Mouse (Mus musculus) kidney, embryonic 14.5 days (tissue): ENCODE results near the gene Srebf1. TPM values are rescaled to one million over a fixed set of nuclear protein-coding genes. Genes with fewer than 3 reads are reported as not detected.

ENCODE experiments used
- ATAC-seq: fragments of 200-750 bp; cut with Nextera tagmentation; 2 replicates; pipeline ENCODE4 v1.8.0; 2017; ENCODE audit warnings: moderate number of reproducible peaks, mild to moderate bottlenecking, moderate TSS enrichment, moderate library complexity; ENCODE audit not compliant: low FRiP score, low TSS enrichment
- H3K27ac ChIP-seq: fragments of 300-500 bp; sonication (generic); 2 replicates; pipeline ENCODE4 v1.5.1; 2014; ENCODE audit warnings: low read depth, mild to moderate bottlenecking, low read length, moderate library complexity, mixed read lengths
- H3K27me3 ChIP-seq: fragments of 300-500 bp; sonication (generic); 2 replicates; pipeline ENCODE4 v1.6.1; 2014; ENCODE audit warnings: mild to moderate bottlenecking, low read length; ENCODE audit not compliant: control insufficient read depth, insufficient read depth
- H3K36me3 ChIP-seq: fragments of 300-500 bp; sonication (generic); 2 replicates; pipeline ENCODE4 v1.6.1; 2014; ENCODE audit warnings: low read length, mixed read lengths; ENCODE audit not compliant: control insufficient read depth, insufficient read depth
- H3K4me1 ChIP-seq: fragments of 300-500 bp; sonication (generic); 2 replicates; pipeline ENCODE4 v1.6.1; 2014; ENCODE audit warnings: low read length, mixed read lengths; ENCODE audit not compliant: control insufficient read depth, insufficient read depth
- H3K4me2 ChIP-seq: fragments of 300-500 bp; sonication (generic); replicated peaks from 2 replicates; pipeline ENCODE4 v1.6.1; 2014; ENCODE audit warnings: low read depth, mild to moderate bottlenecking, low read length
- H3K4me3 ChIP-seq: fragments of 300-500 bp; sonication (generic); 2 replicates; pipeline ENCODE4 v1.5.1; 2014; ENCODE audit warnings: mild to moderate bottlenecking, low read length
- H3K9ac ChIP-seq: fragments of 300-500 bp; sonication (generic); 2 replicates; pipeline ENCODE4 v1.6.1; 2014; ENCODE audit warnings: low read depth, mild to moderate bottlenecking, low read length, moderate library complexity
- H3K9me3 ChIP-seq: fragments of 300-500 bp; sonication (generic); 2 replicates; pipeline ENCODE4 v1.6.1; 2016; ENCODE audit warnings: low read length; ENCODE audit not compliant: control insufficient read depth
- WGBS: fragments of 180-500 bp; shearing (Covaris S2); extraction: QIAGEN DNeasy Blood & Tissue Kit; methylation state at CpG from one replicate; pipeline ENCODE4 v1.1.7; 2014; 5-methylcytosine and 5-hydroxymethylcytosine counted together
- polyA plus RNA-seq: library from polyadenylated mRNA; unstranded; fragments of >200 nt; fragmentation: Nextera tagmentation; extraction: Ambion mirVana; gene quantifications from 2 replicates; pipeline ENCODE4 v1.2.1, GENCODE M21; 2014

The Srebf1 gene
- polyA plus RNA-seq, 1 experiment from 2014 or later = 58.8 TPM

DNA sequence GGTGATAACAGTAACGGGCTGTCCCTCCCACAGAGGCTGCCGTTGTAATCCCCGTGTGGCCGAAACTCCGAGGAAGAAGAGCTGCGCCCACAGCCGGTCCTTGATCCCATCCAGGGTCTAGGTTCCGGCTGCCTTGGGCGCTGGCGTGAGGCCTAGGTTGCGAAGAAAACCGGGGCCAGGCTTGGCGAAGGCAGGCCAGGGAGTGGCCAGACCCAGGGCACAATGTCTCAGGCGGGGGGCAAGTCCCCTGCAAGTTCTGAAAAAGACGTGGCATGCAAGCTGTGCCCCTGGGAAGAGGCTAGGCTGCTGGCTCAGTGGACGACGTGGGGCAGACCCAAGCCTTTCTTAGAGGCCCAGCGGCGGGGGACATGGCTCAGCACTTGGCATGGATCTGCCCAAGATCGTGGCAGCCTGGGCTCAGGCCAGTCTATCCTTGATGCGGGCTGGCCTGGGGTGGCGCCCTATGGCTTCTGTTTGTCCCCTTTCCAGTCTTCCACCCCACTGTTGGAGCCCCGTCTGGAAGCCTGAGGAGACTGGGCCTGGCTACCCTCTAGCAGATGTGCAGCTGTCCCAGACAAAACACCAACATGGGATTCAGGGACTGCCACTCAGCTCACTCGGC is 24.3 kb downstream of the Srebf1 start:
- Histone ChIP-seq H3K9me3 (peaks cover 8% of the 10 kb centered on the region; the same call in 1 of the 2 replicates), H3K36me3 (peaks cover 92% of the 10 kb centered on the region), H3K9ac (no peak overlapping the region), H3K4me1 (peaks cover 4% of the 10 kb centered on the region; the same call in 1 of the 2 replicates), H3K27ac (no peak overlapping the region), H3K4me3 (no peak overlapping the region), H3K27me3 (no peaks in the 10 kb centered on the region), H3K4me2 (no peak overlapping the region)
- no peak for ATAC-seq
- 81% methylated on average over 24 of the region's 24 CpGs for WGBS

GRCm38 (mm10) chr11:60196344-60196743 is 26.0 kb downstream of the Srebf1 start:
- 78% methylated on average over 5 of the region's 5 CpGs for WGBS
- H3K27ac ChIP-seq = no peak overlapping the region

DNA sequence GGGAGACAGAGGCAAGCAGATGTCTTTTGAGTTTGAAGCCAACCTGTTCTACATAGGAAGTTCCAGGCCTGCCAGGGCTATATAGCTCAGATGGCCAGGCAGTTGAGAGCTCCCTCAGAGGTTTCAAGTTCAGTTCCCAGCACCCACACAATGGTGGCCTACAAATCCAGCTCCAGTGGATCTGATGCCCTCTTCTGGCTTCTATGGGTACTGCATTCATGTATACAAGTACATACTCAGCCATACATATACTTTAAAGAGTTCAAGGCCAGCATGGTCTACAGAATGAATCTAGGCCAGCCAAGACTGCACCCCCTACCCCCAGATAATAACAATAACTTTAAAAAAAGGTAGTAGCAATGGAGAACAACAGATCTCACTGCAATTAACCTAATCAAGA is 27.3 kb downstream of the Srebf1 start:
- no peak for ATAC-seq

More at GRCm38 (mm10) chr11:60196344-60196743, 26.0 kb downstream of the Srebf1 start:
- peaks cover 8% of the 10 kb centered on the region; the same call in 1 of the 2 replicates for H3K9me3 ChIP-seq
- H3K4me3 ChIP-seq = no peak overlapping the region
- peaks cover 4% of the 10 kb centered on the region; the same call in 1 of the 2 replicates for H3K4me1 ChIP-seq
- no peak for ATAC-seq
- H3K4me2 ChIP-seq = no peak overlapping the region
- no peak overlapping the region for H3K9ac ChIP-seq
- no peaks in the 10 kb centered on the region for H3K27me3 ChIP-seq
- H3K36me3 ChIP-seq = peaks cover 89% of the 10 kb centered on the region

DNA sequence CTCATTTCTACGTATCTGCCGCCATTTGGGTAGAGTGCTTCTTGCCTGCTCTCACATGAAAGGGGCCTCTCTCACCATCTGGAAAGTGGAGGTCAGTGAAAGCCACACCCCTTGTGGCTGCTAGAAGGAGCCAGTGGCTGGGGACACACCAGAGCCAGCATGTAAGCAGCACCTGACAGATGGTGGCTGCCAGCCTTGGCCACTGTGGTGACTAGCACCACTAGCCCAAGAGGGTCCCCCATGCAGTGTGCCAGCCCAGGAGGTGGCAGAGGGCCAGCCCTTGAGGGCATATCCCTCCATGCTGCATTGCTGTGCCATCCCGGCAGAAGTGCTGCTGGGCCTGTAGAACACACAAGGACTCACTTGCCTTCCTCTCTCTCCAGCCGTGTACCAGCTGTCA is 28.8 kb downstream of the Srebf1 start:
- no peak overlapping the region for H3K9ac ChIP-seq
- H3K4me3 ChIP-seq = no peak overlapping the region
- peaks cover 8% of the 10 kb centered on the region; the same call in 1 of the 2 replicates for H3K9me3 ChIP-seq
- no peak overlapping the region for H3K4me2 ChIP-seq
- peaks cover 90% of the 10 kb centered on the region for H3K36me3 ChIP-seq
- WGBS = 78% methylated on average over 4 of the region's 4 CpGs
- no peak for ATAC-seq
- peaks cover 2% of the 10 kb centered on the region; the same call in 1 of the 2 replicates for H3K4me1 ChIP-seq
- no peak overlapping the region for H3K27ac ChIP-seq
- H3K27me3 ChIP-seq = no peaks in the 10 kb centered on the region

More for the DNA sequence above, 27.3 kb downstream of the Srebf1 start:
- Histone ChIP-seq H3K27ac (no peak overlapping the region), H3K9ac (no peak overlapping the region), H3K4me1 (peaks cover 4% of the 10 kb centered on the region; the same call in 1 of the 2 replicates), H3K9me3 (peaks cover 8% of the 10 kb centered on the region; the same call in 1 of the 2 replicates), H3K36me3 (peaks cover 89% of the 10 kb centered on the region), H3K27me3 (no peaks in the 10 kb centered on the region), H3K4me2 (no peak overlapping the region), H3K4me3 (no peak overlapping the region)

DNA sequence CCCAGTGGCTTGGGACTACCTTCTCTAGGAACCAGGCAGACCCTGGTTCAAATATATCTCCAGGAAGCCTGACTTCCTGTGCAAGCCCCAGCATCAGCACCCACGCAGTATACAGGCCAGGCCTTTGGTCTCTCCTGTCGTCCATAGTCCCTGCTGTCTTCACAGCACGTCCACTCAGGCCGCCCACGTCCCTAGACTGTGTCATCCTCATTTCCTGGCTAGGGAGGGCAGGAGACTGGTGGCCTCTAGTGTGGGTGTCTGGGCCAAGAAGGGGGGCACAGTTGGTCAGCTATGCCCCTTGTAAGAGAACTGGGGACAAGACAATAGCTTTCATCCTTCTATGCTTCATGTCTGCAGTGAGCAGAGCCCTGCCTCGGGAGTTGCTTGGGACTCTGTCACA is 29.8 kb downstream of the Srebf1 start:
- H3K36me3 ChIP-seq = peaks cover 91% of the 10 kb centered on the region
- H3K27ac ChIP-seq = no peak overlapping the region
- peaks cover 2% of the 10 kb centered on the region; the same call in 1 of the 2 replicates for H3K4me1 ChIP-seq
- H3K27me3 ChIP-seq = no peaks in the 10 kb centered on the region
- no peak for ATAC-seq
- H3K4me3 ChIP-seq = no peak overlapping the region
- no peak overlapping the region for H3K4me2 ChIP-seq
- H3K9me3 ChIP-seq = peaks cover 8% of the 10 kb centered on the region; the same call in 1 of the 2 replicates
- H3K9ac ChIP-seq = no peak overlapping the region
- WGBS = 65% methylated on average over 6 of the region's 6 CpGs

DNA sequence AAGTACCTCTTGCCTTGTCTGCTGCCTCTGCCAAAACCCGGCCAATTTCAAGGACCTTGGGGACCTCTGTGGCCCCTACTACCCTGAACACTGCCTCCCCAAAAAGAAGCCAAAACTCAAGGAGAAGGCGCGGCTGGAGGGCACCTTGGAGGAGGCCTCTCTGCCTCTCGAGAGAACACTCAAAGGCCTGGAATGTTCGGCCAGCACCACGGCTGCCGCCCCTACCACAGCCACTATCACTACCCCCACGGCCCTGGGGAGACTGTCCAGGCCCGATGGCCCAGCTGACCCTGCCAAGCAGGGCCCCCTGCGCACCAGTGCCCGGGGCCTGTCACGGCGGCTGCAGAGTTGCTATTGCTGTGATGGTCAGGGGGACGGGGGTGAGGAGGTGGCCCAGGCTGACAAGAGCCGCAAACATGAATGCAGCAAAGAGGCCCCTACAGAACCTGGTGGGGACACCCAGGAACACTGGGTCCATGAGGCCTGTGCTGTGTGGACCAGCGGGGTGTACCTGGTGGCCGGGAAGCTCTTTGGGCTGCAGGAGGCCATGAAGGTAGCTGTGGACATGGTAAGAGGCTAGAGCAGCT is 32.2 kb downstream of the Srebf1 start:
- Histone ChIP-seq H3K27ac (no peak overlapping the region), H3K9me3 (peaks cover 8% of the 10 kb centered on the region; the same call in 1 of the 2 replicates)
- WGBS = 87% methylated on average over 17 of the region's 17 CpGs

DNA sequence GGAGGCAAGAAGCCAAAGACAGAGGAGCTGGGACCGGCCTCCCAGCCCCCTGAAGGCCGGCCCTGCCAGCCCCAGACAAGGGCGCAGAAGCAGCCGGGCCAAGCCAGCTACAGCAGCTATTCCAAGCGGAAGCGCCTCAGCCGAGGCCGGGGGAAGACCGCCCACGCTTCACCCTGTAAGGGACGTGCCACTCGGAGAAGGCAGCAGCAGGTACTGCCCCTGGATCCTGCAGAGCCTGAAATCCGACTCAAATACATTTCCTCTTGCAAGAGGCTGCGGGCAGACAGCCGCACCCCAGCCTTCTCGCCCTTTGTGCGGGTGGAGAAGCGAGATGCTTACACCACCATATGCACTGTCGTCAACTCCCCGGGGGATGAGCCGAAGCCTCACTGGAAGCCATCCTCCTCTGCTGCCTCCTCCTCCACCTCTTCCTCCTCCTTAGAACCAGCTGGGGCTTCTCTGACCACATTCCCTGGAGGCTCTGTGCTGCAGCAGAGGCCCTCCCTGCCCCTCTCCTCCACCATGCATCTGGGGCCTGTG is 32.8 kb downstream of the Srebf1 start:
- 80% methylated on average over 21 of the region's 21 CpGs for WGBS
- Histone ChIP-seq H3K4me3 (no peak overlapping the region), H3K36me3 (peaks cover 90% of the 10 kb centered on the region), H3K27me3 (no peaks in the 10 kb centered on the region), H3K27ac (no peak overlapping the region), H3K4me1 (peaks cover 10% of the 10 kb centered on the region), H3K9me3 (peaks cover 3% of the 10 kb centered on the region; the same call in 1 of the 2 replicates), H3K4me2 (no peak overlapping the region), H3K9ac (no peak overlapping the region)
- no peak for ATAC-seq

More for the DNA sequence above, 32.2 kb downstream of the Srebf1 start:
- Histone ChIP-seq H3K9ac (no peak overlapping the region), H3K4me2 (no peak overlapping the region), H3K27me3 (no peaks in the 10 kb centered on the region), H3K4me3 (no peak overlapping the region), H3K36me3 (peaks cover 93% of the 10 kb centered on the region), H3K4me1 (peaks cover 4% of the 10 kb centered on the region)
- no peak for ATAC-seq

GRCm38 (mm10) chr11:60188275-60188853 is 34.0 kb downstream of the Srebf1 start:
- no peaks in the 10 kb centered on the region for H3K9me3 ChIP-seq
- no peak for ATAC-seq
- peaks cover 22% of the 10 kb centered on the region for H3K4me1 ChIP-seq
- H3K4me2 ChIP-seq = no peak overlapping the region
- no peak overlapping the region for H3K9ac ChIP-seq
- H3K36me3 ChIP-seq = peaks cover 82% of the 10 kb centered on the region
- no peaks in the 10 kb centered on the region for H3K27me3 ChIP-seq
- WGBS = 89% methylated on average over 25 of the region's 25 CpGs
- no peak overlapping the region for H3K27ac ChIP-seq
- H3K4me3 ChIP-seq = no peak overlapping the region

- Histone ChIP-seq H3K4me3 (no peak overlapping the region), H3K4me1 (peaks cover 33% of the 10 kb centered on the region), H3K27ac (no peak overlapping the region), H3K9me3 (no peaks in the 10 kb centered on the region), H3K27me3 (no peaks in the 10 kb centered on the region), H3K36me3 (peaks cover 75% of the 10 kb centered on the region), H3K9ac (no peak overlapping the region), H3K4me2 (no peak overlapping the region)
- no peak for ATAC-seq
- 87% methylated on average over 11 of the region's 11 CpGs for WGBS
Measured at GRCm38 (mm10) chr11:60187070-60187469, 35.3 kb downstream of the Srebf1 start.
